Mouse (Mus musculus) gastrocnemius, adult 8-10 months (tissue): ENCODE results near the gene Rabepk. TPM values are rescaled to one million over a fixed set of nuclear protein-coding genes. Genes with fewer than 3 reads are reported as not detected.
"Not testable (repeated sequence)": the region's sequence is repeated elsewhere in the genome, so short reads cannot be mapped to it uniquely, and the experiment has no call there.

Source experiments
- DNase-seq, 2 experiments: peaks; one replicate each; pipeline ENCODE4 v3.0.0; 2022; ENCODE audit warnings: low spot score in 2 of 2
- total RNA-seq, 4 experiments: library from RNA; stranded (reverse); gene quantifications; 2 replicates each; pipeline ENCODE4 v1.2.4; 2022

The Rabepk gene
- total RNA-seq, 4 experiments from 2014 or later, result 7.4 to 13.1 (median 11.4) TPM

DNA sequence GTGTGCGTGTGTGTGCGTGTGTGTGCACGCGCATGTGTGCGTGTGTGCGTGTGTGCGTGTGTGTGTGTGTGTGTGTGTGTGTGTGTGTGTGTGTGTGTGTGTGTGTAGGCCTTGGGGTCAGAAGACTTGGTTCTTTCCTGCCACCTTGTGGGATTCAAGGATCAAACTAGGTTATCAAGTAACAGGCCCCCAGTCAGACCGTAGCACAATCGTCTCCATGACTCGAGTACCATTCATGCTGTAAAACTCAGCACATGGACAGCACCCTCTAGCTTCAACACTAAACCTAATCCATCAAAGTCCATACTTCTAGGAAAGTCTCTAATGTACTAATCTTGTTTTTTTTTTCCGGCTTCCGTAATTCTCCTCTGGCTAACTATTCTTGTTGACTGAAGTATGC, 34.9 kb downstream of the Rabepk start:
- no peak for DNase-seq

DNA sequence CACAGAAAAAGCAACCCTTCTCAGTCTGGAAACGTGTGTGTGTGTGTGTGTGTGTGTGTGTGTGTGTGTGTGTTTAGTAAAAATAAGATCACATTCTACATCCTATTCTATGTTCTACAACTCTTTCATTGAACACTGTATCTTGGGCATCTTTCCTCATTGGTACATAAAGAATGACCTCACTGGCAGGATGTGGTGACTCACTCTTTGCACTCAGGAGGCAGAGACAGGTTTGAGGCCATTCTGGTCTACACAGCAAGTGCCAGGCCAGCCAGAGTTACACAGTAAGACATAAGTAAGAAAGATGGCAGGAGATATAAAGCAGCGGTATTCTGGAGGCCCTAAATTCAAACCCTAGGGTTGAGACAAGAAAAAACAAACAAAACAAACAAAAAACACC, 36.8 kb downstream of the Rabepk start:
- no peak for DNase-seq

DNA sequence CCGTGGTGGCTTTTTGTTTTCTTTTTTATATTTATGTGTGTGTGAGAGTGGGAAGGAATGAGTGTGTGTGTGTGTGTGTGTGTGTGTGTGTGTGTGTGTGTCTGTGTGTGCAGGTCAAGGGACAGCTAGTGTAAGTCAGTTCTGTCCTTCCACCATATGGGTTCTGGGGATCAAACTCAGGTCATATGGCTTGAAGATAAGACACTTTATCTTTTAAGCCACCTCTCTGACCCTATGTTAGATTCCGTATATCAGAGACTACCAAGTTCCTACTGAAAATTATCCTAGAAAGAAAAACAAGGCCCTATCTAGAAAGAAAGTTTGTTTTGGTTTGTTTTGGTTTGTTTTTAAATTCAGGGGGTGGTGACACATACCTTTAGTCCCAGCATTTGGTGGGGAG, 37.5 kb downstream of the Rabepk start:
- no peak for DNase-seq

DNA sequence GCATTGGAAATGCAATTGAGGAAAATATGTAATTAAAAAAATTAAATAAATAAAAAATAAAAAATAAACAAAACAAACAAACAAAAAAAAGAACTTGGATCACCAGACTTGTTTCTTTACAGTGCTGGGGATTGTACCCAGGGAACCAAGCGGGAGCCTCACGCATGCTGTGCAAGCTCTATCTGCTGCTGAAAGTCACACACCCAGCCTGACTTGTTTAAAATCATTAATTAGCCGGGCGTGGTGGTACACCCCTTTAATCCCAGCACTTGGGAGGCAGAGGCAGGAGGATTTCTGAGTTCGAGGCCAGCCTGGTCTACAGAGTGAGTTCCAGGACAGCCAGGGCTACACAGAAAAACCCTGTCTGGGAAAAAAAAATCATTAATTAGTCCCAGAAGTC, 38.4 kb downstream of the Rabepk start:
- DNase-seq, result not testable (repeated sequence)

DNA sequence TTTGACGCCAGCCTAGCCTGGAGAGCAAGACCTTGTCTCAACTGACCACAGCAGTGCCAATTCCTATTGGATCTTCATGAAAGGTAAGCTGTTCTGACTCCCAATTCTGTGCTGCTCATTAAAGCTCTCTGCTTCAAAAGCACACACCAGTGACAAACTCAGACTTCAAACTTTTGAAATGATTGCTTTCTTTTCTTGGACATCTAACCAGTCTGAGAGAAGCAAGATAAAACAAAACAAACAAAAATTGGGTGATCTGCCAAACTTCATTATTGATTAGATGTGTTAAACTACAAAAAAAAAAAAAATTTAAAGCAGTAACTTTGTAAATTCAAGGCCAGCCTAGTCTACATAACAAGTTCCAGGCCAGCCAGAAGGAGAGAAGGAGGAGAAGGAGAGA, 42.4 kb downstream of the Rabepk start:
- DNase-seq, result no peak

DNA sequence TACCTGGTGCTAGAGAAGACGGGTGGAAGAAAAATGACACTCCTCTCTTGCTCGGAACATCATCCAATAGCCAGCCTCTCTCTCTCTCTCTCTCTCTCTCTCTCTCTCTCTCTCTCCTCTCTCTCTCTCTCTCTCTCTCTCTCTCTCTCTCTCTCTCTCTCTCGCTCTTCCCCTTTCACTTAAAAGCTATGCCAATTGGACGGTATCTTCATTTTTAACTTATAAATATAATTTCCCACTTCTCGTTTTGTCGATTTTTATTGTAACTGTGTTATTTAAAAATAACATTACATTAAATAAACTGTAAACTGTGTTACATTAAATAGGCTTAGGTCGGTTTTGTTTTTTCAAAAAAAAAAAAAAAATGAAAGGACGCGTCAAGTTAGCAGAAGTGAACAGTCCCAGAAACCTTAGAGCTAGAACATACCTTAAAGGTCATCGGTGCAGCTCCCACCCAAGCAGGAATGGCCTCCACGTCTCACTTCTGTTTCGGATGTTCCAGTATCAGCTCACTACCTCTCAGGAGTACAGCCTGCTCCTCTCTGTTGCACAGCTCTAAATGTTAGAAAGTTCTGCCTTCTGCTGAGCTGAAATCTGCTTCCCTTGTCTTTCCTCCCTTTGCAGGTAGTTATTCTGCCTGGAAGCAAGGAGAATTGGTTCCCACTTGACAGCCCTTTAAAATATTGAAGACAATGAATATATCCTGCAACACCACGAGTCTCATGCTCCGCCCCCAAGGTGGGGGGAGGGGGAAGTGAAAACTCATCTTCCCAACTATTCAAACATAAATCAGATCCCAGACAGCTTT, 45.0 kb downstream of the Rabepk start, which contains the start of gene Gapvd1:
Gapvd1 (minus strand) TSS at position 682 of the 808 bp plus-strand sequence.
- DNase-seq, result no peak

DNA sequence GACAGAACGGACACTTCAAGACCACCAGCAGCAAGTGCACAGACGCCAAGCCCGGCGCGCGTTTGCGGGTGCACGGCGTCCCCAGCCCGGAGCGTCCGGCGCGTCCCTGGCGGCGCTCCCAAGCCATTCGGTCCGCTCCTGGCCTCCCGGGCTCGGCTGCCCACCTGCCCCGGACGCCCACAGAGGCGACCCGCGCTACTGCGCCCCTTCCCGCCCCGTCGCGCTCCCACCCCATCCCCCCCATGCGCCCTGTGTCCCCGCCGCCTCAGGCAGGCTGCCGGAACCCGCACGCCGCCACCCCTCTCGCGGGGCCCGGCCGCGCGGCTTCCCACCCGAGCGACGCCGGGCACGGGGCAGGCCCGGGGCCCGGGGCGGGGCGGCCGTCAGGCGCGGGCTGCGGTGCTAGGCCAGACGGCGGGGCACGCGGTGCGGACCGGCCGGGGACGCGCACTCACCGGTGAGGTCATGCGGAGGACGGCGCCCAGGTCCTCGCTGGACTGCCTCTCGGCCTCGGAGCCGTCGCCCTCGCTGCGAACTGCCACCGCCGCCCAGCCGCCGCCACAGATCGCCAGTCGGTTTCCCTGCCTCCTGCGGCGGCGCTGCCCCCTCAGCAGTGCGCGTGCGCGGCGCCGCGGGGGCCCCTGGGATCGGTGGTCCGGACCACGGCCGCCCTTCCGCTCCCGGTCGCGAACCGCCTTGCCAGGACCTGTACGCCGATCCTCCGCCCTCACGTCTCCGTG, 45.7 kb downstream of the Rabepk start:
- DNase-seq, result peak; percentile 64 to 80

DNA sequence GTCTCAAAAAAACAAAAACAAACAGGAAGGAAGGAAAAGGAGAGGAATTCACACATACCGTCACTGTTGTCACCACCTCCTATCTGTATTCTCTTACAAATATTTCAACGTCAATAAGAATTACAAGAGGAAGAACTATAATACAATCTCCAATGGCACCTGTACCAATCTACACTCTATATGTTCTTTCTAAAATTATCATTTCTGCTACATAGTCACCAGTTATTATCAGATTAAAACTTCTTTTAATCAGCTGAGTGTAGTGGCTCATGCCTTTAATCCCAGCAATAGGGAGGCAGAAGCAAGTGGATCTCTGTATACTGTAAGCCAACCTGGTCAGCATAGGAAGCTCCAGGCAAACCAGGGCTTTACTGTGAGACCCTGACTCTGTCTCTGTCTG, 49.5 kb downstream of the Rabepk start:
- DNase-seq, result no peak

DNA sequence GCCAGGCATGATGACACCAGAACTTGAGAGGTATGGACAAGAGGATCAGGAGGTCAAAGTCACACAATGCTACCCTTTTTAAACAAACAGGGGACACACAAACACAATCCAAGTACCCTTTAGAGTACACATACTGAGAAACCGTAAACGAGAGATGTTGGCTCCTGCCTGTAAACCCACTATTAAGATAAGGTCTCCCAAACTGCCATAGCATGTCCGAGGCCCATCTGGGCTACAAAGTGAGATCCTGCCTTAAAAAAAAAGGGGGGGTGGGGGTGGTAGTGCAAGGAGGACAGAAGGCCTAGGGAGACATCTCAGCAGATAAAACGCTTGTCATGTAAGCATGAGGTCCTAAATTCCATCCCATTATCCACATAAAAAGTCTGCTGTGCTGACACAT, 51.2 kb downstream of the Rabepk start:
- no peak for DNase-seq

DNA sequence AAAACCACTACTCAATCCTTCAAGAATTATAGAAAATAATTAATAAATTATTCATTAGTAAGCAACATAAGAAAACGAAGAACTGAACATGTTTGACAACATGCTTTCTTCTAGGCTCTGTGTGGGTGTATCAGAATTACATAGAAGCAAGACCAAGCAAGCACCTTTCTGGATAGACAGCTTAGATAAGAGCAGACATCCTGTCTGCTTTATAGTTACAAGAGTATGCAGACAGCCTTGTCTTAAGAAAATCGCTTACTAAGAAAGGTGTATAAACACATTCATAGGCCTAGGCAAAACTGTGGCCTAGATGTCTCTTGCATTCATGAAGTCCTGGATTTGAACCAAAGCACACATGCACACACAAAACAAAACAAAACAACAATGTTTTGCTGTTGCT, 54.0 kb downstream of the Rabepk start:
- no peak for DNase-seq

DNA sequence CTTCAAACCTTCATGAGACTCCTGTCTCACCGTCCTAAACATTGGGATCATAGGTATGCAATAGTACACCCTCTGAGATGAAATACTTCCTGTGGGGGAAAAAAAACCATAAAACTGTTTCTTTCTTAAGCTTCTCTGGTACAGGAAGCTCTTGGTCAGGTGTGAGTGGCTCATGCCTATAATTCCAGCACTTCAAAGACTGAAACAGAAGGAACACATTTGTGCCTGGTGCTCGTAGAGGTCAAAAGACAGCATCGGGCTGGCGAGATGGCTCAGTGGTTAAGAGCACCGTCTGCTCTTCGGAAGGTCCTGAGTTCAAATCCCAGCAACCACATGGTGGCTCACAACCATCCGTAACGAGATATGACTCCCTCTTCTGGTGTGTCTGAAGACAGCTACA, 55.2 kb downstream of the Rabepk start:
- no peak for DNase-seq

DNA sequence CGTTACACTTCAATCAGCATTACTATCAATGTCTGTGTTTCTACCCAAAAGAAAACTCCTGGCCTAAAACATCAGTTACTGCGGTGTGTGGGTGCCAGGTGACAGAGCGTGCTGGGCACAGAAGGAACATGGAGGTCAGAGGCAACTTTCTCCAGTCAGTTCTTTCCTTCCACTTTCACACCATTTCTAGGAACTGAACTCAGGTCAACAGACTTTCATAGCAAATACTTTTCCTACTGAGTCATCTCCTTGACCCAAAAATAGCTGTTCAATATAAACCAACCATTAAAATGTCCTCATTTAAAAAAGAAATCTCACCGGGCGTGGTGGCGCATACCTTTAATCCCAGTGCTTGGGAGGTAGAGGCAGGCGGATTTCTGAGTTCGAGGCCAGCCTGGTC, 57.0 kb downstream of the Rabepk start:
- no peak for DNase-seq

DNA sequence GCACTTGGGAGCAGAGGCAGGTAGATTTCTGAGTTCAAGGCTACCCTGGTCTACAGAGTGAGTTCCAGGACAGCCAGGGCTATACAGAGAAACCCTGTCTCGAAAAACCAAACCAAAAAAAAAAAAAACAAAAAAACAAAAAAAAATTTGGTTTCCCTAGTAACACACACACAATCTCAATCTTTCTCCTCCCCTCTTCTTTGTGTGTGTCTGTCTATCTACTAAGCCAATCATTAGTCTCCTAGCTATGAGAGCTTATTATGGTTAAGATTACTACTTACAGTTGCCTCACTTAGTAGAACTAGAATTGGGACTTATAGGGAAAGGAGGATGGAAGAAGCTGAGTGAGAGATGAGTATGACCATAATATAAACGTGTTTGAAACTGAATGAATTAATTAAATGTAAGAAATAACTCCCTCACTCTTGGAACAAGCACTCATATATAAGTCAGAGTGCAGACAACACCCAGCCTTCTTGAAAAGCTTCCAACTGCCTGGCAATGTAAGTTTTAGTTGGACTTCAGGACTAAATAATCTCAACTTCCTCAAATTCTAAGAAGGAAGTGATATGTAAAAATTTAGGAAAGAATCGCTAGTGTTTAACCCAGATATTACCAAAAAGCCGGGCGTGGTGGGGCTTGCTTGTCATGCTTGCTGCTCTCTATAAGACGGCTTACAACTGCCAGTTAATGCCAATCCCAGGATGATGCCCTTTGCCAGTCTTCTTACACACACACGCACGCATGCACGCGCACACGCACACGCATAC, 58.1 kb downstream of the Rabepk start:
- DNase-seq, result no peak

DNA sequence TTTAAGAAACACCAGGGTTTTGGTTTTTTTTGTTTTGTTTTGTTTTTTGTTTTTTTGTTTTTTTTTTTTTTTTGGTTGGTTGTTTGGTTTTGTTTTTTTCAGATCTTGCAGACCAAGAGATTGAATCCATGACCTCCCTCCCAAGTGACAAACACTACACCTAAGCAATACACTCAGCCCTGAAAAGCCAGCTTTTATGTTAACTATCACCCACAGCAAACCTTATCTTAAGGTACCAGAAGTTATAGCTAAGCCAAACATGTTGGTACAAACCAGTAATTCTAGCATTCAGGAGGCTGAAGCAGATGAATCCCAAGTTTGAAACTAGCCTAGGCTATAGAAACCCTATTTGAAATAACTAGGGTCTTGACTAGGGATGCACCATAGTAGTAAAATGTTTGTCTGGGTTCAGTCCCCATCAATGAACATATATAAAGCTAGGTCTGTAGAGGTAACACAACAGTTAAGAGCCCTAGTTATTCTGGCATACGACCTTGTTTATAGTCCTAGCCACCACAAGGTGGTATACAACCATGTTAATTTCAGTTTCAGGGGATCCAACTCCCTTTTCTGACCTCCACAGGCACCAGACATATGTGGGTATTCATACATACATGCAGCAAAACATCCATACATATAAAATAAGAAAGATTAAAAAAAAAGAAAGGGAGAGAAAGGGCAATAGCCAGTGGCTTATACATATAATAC, 59.9 kb downstream of the Rabepk start:
- no peak for DNase-seq

DNA sequence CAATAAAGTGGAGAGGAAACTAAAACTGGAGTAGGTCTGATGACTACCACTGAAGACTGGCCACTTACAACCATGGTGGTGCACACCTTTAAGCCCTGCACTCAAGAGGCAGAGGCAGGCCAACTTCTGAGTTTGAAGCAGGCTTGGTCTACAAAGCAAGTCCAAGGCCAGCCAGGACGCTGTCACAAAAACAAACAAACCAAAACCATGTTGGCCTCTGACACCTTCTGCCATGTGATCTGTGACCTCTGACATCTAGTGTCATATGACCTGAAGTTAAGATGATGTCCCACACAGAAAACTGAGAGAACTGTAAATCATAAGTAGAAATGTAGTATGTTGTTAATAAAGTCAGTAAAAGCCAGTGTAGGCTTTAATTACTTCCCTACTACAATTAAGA, 61.8 kb downstream of the Rabepk start:
- no peak for DNase-seq

DNA sequence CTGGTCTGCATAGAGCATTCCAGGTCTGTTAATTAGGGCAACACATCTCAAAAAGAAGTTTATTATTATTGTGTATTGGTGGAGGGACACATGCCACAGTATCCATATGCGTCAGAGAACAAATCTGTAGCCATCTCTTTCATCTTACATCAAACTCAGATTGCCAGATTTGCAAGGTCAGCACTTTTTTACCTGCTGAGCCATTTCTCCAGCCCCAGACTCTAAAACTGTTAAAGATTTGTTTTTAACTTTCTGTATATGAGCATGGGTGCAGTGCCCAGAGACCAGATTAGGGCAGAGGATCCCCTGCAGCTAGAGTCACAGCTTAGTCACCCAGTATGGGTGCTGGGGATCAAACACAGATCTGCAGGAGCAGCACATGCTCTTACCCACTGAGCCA, 63.1 kb downstream of the Rabepk start:
- no peak for DNase-seq

Other genes starting within 250 kb of the Rabepk start
- gene Gapvd1, start 44.7 kb downstream of the Rabepk start, total RNA-seq, result 10 to 100 TPM; 34.1 to 36.4 (median 35.4) TPM
- gene Hspa5, start 27.9 kb downstream of the Rabepk start, total RNA-seq, result 100 to 1,000 TPM; 149 to 179 (median 165) TPM
- gene Fbxw2, start 26.4 kb upstream of the Rabepk start, total RNA-seq, result 10 to 100 TPM; 53.0 to 58.9 (median 56.3) TPM
- under 1 TPM in 3 of 4 experiments, not detected in 1; 0.15 to 0.19 (median 0.18) TPM for gene Gm34653, start 33.1 kb upstream of the Rabepk start, total RNA-seq
- gene Cutal, start 74.5 kb upstream of the Rabepk start, total RNA-seq, result under 1 TPM; 0.20 to 0.31 (median 0.22) TPM
- gene Psmd5, start 75.1 kb upstream of the Rabepk start, total RNA-seq, result 10 to 100 TPM; 11.0 to 18.6 (median 15.5) TPM
- gene Phf19, start 114.1 kb upstream of the Rabepk start, total RNA-seq, result 1 to 10 TPM in 1 of 4 experiments, under 1 TPM in 3; 0.29 to 1.1 (median 0.46) TPM
- 1 to 10 TPM in 1 of 4 experiments, under 1 TPM in 2, not detected in 1; 0.27 to 1.4 (median 0.58) TPM for gene Traf1, start 161.9 kb upstream of the Rabepk start, total RNA-seq